Mouse (Mus musculus): ENCODE measurements around the gene Qrich1.
A peak's percentile ranks its signal among the peaks of the same experiment; 100 is the strongest.

The Qrich1 gene

DNA sequence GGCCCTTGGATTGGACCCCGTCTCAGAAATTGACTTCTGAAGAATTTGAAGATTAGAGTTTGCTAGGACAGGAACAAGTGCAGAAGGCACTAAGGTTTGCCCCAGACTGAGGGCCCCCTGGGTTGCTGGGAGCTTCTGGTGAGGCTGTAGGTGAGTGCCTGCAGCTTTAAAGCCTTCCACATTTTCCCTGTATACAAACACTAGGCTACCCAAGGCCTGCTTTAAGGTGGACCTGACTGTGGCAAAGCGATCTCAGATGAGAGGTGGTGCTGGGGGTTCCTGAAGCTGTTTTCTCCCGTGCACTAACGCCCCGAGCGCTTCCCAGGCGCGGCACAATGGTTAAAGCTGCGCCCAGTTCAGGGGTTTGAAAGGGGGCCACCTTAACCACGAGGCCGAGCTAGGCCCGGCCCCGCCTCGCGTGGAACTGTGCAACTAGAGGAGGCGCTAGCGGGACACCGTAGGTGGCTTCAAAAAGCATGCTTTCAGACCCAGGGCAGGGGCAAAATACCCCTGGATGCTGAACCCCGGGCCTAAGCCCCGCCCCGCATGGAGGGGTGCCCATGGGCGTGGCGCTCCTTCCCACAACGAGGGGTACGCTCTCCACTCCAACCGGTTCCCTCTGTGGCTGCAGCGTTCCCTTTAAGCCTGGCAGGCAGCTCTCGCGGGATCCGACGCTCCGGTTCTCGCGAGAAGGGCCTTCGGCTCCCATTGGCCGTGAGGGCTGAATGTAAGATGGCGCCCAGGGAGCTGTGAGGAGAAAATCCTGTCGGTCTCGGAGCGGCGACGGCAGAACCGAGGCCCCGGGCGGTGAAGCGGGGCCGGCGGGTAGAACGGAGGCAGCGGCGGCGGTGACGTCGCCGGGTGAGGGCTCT, at the start of gene Qrich1:
TSS of gene Qrich1 (plus strand) at position 427 of the 872 bp plus-strand sequence.
- DNase-seq (ENCODE audit: low read depth, low spot score) = peak; percentile 98

DNA sequence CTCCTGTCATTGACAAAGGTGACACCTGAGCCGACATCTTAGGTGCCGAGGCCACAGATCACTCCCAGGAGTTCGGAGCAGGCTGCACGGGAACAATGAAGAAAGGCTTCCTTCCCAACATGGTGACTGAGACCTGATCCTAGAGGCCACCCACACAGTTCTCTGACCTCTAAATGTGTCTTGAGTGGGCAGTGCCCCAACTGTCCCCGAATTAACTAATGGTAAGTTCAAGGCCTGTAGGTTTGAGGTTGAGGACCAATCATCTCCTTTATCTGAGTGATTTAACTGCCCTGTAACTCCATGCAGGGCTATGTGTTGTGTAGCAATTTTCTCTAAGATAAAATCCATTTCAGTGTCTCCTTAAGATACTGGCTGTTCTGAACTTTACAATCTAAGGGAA, 47.2 kb upstream of the Qrich1 start:
- no peak for DNase-seq (ENCODE audit: low read depth, low spot score)

DNA sequence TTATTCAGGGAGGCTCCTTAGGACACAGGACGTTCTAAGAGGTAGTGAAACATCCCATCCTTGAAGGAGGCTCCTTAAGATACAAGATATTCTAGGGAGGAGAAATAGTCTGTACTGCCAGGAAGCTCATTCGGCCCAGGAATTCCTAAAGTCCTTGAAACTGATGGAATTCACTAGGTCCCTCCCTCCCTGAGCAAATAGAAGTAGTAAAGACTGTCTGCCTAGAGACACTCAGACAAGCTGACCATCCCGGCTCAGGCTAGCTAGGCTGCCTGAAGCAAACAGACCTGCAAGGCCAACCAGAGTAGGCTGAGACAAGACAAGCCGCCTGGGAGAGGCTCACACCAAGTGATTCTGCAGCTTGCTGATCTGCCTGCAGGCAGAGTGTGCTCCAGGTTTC, 46.8 kb upstream of the Qrich1 start:
- DNase-seq (ENCODE audit: low read depth, low spot score) = no peak

DNA sequence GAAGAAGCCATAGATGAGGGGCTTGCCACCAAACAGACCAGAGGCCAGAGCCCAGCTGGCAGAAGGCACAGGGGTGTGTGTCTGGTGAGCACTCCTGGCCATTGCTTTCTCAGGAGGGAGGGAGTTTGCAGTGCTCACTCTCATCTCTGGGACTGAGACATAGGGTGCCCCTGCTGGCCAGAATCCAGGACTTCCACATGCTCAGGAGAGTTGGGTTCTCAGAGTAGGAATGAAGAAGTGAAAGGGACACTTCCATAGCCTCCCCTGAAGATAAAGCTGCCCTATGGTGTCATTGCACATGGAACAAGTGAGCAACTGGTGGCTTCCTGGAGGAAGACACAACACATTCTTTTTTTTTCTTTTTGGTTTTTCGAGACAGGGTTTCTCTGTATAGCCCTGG, 42.1 kb upstream of the Qrich1 start:
- DNase-seq (ENCODE audit: low read depth, low spot score) = no peak

DNA sequence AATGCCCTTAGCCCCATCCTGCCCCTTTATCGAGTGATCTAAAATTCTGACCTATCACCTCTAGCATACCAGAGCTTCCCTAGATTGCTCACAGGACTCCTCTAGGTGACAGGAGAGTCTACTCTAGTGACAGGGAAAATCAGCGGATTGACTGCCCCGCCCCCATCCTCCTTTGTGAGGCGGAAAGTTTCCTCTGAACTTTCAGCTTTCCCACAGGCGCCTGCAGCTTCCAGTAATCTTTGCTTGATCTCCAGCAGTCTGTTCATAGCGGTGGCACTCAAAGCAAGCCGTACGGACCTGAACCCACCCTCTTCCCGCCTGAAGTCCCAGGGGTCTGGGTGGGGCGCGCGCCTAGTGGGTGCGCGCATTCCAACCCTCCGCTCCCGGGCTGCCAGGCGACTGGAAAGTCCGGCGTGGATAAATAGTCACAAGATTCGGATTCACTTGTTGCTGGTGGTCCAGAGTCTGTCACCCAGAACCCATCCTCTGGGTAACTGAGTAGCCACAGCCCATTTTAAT, 37.9 kb upstream of the Qrich1 start:
- no peak for DNase-seq (ENCODE audit: low read depth, low spot score)

DNA sequence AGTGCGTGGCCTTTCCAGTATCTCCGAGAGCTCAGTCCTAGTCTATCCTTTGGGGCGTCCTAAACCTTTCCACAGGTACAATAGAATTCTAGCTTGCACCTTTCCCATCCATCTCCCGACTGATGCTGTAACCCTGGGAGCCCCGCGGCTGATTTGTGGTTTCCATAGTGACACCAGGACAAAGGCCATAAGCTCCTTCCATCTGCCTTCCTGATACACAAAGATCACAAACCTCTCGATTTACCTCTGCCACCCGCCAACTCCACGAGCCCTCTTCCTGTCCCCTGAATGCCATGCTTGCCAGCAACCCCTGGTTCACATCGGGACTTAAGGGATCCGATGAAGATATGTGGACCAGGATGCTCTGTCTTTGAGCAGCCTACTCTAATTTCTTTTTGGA, 37.4 kb upstream of the Qrich1 start:
- no peak for DNase-seq (ENCODE audit: low read depth, low spot score)

DNA sequence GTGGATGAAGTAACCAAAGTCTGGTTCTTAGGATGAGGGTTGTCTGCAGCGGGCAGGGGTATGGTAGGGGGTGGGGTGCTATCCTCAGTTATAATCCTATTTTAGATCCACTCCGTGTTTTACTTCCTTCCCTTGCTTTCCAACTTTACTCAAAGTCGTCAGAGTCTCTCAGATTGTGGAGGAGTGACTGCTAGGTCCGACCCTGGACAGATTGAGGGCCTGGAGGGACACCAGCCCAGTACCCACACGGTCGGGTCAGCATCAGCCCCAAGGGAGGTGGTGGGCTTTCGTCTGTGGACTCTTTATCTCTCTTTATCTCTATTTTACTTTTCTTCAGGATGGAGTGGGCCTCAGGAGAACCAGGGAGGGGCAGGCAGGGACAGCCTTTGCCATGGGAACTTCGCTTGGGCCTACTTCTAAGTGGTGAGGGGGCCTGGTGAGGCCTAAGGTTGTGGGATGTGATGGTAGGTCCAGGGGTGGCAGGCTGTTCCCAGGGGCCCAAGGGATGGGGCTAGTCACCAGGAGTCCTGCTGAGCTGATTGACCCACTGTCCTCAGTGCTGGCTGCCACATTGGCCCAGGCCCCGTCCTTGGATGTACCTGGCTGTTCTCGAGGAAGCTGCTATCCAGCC, 36.8 kb upstream of the Qrich1 start, which contains the start of gene Lamb2:
TSS of gene Lamb2 (plus strand) at position 16 of the 631 bp plus-strand sequence.
- peak; percentile 30 for DNase-seq (ENCODE audit: low read depth, low spot score)

DNA sequence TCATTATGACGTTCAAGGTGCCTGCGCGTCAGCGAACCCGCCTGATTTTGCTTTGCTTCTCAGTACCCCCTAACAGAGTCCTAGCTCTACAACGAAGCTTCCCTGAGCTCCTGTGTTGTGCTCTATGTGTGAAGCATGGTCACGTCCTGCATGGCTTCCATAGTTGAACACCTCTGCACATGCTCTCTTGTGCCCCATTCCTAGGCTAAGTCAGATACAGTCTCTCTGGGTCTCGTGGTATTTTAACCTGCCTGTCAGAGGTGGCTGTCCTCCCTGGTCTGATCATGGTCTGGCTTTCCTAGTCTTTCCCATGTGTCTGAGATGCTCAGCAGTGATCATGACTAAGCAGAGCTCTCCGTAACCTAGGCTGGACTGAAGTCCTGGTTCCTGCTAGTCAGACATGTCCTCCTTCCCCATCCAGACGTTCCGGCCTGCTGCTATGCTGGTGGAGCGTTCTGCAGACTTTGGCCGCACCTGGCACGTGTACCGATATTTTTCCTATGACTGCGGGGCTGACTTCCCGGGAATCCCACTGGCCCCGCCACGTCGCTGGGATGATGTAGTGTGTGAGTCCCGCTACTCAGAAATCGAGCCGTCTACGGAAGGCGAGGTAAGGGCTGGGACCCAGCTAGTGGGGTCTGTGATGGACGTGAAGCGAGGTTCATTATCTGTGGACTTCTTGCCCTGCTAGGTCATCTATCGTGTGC, 35.6 kb upstream of the Qrich1 start:
- DNase-seq (ENCODE audit: low read depth, low spot score) = no peak

DNA sequence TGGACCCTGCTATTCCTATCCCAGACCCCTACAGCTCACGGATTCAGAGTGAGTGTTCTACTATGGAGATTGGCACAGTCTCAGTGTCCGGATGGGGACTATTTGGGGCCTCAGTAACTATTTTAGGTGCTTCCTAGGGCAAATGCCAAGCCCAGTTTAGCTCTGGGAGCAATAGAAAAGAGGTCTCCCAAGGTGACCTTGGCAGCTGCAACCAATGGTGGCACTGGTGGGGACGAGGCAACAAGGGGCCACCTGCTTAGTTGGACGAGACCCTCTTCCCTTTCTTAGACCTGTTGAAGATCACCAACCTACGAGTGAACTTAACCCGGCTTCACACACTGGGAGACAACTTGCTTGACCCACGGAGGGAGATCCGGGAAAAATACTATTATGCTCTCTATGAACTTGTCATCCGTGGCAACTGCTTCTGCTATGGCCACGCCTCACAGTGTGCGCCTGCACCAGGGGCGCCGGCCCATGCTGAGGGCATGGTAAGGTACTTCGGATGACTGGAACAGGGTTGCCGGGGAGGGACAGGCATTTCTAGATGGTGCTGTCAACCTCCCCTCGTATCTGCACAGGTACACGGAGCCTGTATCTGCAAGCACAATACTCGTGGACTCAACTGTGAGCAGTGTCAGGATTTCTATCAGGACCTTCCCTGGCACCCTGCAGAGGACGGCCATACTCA, 34.9 kb upstream of the Qrich1 start:
- no peak for DNase-seq (ENCODE audit: low read depth, low spot score)

DNA sequence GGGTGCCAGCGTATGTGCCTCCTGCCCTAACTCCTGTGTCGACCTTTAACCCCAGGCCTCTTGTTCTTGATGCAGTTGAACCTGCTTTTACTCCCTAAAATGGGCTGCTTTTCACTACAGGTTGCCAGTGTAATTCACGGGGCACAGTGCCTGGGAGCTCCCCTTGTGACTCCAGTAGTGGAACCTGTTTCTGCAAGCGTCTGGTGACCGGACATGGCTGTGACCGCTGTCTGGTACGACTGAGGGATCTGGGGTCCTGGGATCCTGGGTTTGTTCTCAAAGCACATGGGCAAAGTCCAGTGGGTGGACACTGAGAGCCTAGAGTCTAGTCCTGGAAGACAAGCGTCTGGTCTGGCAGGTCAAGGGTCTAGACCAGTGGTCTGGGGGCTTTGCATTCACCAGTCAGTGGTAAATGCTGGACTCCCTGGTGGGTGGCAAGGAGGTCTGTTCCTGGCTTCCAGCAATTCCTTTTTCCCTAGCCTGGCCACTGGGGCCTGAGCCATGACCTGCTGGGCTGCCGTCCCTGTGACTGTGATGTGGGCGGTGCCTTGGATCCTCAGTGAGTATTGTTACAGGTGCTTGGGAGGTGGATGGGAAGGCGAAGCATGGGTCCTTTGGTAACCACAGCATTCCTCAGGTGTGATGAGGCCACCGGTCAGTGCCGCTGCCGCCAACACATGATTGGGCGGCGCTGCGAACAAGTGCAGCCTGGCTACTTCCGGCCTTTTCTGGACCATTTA, 33.4 kb upstream of the Qrich1 start:
- DNase-seq (ENCODE audit: low read depth, low spot score) = no peak

DNA sequence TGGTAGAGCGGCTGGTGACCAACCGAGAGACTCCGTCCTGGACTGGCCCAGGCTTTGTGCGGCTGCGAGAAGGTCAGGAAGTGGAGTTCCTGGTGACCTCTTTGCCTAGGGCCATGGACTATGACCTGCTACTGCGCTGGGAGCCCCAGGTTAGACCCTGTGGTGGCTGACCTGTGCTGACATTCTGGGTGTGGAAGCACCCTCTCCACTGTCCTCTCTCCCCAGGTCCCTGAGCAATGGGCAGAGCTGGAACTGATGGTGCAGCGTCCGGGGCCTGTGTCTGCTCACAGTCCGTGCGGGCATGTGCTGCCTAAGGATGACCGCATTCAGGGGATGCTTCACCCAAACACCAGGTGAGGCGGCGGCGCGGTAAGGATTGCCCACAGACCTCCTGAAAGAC, 32.6 kb upstream of the Qrich1 start:
- no peak for DNase-seq (ENCODE audit: low read depth, low spot score)

DNA sequence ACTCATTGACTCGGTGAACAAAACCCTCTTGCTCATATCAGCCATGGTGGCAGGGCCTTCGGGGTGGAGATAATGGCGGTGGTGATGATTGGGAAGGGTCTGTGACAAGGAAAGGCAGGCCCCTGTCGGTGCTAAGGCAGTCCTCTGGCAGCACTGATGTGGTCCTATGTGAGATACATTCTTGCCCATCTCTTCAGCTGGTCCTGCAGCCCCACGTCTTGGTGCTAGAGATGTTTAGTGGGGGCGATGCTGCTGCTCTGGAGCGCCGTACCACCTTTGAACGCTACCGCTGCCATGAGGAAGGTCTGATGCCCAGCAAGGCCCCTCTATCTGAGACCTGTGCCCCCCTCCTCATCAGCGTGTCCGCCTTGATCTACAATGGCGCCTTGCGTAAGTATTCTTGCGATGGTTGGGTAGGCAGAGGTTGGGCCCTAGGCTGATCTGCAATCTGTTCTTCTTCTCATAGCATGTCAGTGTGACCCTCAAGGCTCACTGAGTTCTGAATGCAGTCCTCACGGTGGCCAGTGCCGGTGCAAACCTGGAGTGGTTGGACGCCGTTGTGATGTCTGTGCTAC, 31.2 kb upstream of the Qrich1 start:
- DNase-seq (ENCODE audit: low read depth, low spot score) = no peak

DNA sequence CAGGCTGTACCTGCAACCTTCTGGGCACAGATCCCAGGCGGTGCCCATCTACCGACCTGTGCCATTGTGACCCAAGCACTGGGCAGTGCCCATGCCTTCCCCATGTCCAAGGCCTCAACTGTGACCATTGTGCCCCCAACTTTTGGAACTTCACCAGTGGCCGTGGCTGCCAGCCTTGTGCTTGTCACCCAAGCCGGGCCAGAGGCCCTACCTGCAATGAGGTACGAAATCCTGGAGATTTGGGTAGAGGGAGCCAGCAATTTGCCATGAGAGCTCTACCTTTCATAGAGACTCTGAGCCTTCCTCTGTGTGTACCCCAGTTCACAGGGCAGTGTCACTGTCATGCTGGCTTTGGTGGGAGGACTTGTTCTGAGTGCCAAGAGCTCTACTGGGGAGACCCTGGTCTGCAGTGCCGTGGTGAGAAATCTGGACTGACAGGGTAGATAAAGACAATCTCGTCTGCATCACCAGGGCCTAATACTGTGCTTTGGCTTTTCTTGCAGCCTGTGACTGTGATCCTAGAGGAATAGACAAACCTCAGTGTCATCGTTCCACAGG, 29.6 kb upstream of the Qrich1 start:
- DNase-seq (ENCODE audit: low read depth, low spot score) = no peak

DNA sequence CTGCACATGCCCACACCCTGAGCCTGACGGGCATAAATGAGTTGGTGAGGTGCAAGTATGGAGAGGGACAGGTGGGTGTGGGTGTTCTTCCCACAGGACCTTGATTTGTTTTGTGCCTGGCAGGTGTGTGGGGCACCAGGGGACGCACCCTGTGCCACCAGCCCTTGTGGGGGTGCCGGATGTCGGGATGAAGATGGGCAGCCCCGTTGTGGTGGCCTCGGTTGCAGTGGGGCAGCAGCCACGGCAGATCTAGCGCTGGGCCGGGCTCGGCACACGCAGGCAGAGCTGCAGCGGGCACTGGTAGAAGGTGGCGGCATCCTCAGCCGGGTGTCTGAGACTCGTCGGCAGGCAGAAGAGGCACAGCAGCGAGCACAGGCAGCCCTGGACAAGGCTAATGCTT, 28.2 kb upstream of the Qrich1 start:
- DNase-seq (ENCODE audit: low read depth, low spot score) = no peak

DNA sequence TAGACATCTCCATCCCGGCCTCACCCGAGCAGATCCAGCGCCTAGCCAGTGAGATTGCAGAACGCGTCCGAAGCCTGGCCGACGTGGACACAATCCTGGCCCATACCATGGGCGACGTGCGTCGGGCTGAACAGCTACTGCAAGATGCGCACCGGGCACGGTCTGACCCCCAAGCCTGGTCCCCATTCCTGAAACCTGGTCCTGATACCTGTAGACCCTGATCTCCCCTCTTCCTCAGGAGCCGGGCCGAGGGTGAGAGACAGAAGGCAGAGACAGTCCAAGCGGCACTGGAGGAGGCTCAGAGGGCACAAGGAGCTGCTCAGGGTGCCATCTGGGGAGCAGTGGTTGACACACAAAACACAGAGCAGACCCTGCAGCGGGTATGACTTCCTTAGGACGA, 27.4 kb upstream of the Qrich1 start:
- no peak for DNase-seq (ENCODE audit: low read depth, low spot score)

DNA sequence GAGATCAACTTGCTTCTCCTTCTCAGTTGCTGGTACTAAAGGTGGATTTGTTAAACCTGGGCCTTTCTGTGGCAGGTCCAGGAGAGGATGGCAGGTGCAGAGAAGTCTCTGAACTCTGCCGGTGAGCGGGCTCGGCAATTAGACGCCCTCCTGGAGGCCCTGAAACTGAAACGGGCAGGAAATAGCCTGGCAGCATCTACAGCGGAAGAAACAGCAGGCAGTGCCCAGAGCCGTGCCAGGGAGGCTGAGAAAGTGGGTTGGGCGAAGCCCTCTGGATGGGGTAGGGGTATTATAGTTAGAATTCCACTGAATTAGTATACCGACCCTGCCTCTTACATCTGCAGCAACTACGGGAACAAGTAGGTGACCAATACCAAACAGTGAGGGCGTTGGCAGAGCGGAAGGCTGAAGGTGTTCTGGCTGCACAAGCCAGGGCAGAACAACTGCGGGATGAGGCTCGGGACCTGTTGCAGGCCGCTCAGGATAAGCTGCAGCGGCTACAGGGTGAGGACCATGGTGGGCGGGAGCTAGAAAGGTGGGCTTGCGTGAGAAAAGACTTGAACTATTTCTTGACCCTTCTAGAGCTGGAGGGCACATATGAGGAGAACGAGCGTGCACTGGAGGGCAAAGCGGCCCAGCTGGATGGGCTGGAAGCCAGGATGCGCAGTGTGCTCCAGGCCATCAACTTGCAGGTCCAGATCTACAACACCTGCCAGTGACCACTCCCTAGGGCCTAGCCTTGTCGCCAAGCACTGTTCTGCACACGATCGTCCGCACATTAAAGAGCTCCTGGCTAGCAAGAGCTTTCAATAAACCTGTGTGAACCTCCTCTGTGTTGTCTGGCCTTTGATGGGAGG, 26.7 kb upstream of the Qrich1 start:
- DNase-seq (ENCODE audit: low read depth, low spot score) = no peak

DNA sequence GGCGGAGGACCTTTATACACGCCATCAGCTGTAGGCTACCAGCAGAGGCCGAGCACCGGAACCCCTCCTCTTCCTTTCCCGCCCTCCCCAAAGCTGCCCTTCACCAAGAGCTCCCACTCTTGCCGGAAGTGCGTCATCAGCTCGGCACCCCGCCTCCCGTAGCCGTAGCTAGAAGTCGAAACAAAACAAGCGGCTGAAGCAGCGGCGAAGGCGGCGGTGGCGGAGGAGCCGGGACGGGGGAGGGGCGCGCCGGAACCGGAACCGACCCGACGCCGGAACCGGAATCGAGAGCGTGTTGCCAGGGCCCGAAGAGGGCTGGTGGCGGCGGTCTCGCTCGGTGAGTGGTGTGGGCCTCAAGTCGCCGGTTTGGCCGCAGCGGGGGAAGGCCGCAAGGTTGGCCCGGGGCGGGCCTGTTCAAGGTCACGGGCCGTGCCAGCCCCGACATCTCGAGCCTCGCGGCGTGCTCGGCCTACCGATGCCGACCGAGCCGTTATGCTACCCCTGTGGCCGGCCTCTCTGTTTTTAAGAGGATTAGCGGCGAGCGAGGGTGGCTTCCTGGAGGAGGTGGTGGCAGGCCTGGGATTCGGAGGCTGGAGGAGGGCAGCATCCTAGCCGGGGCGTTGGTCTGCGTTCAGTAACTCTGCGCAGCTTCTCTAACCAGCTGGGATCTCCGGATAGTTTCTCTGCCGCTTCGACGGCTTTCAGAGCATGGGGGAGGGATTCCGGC, 25.9 kb upstream of the Qrich1 start, which contains the start of gene Usp19:
TSS of gene Usp19 (plus strand) at position 44 of the 727 bp plus-strand sequence.
- DNase-seq (ENCODE audit: low read depth, low spot score) = peak; percentile 100

DNA sequence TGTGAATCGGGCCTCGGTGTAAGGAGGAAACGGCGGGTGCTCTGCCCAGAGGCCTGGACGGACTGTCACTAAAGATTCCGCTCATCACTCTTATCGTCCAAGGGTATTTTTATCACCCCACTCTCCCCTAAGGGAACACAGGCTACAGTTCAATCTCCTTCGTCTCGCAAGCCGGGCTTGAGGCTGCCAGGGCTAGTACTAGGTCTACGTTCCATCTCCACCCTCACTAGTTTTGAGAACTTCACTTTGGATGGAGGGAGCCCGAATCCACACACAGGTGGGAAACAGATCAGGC, 25.4 kb upstream of the Qrich1 start:
- no peak for DNase-seq (ENCODE audit: low read depth, low spot score)
